Mouse (Mus musculus) spleen, postnatal 4 days (tissue): ENCODE data around the gene Stam.
A peak's percentile ranks its signal among the peaks of the same experiment; 100 is the strongest.

ENCODE experiments used
- DNase-seq, 2 experiments: peaks; one replicate each; pipeline ENCODE4 v3.0.0; 2022; ENCODE audit warnings: low spot score in 2 of 2

Stam gene

GRCm38 (mm10) chr2:14073362-14074220 is at the start of gene Stam:
Gene Stam, plus strand, starts transcription at chr2:14074098.
- DNase-seq: peak; percentile 87 to 96

- DNase-seq: no peak
These were observed 32.6 kb upstream of the Stam start for GRCm38 (mm10) chr2:14041249-14041648.

GRCm38 (mm10) chr2:14043011-14043410 is 30.9 kb upstream of the Stam start:
- DNase-seq: no peak

- DNase-seq: no peak
These were observed 30.2 kb upstream of the Stam start for GRCm38 (mm10) chr2:14043577-14044170.

GRCm38 (mm10) chr2:14048381-14048780 is 25.5 kb upstream of the Stam start:
- DNase-seq: peak in 1 of 2 experiments; percentile 50

GRCm38 (mm10) chr2:14048808-14049207 is 25.1 kb upstream of the Stam start:
- no peak for DNase-seq

- DNase-seq: no peak
These were observed 20.3 kb upstream of the Stam start for GRCm38 (mm10) chr2:14053618-14054017.

GRCm38 (mm10) chr2:14054163-14054562 is 19.7 kb upstream of the Stam start:
- DNase-seq: no peak

- no peak for DNase-seq
These were observed 19.2 kb upstream of the Stam start for GRCm38 (mm10) chr2:14054716-14055115.

- DNase-seq: peak; percentile 42 to 79
These were observed 18.7 kb upstream of the Stam start for GRCm38 (mm10) chr2:14055168-14055565.

- DNase-seq: peak; percentile 56 to 81
These were observed 18.1 kb upstream of the Stam start, which contains the start of gene Hacd1 for GRCm38 (mm10) chr2:14055566-14056331. Gene Hacd1, minus strand, starts transcription at chr2:14056135.

GRCm38 (mm10) chr2:14065704-14066650 is 7.9 kb upstream of the Stam start:
- DNase-seq: no peak

- no peak for DNase-seq
These were observed 4.9 kb upstream of the Stam start for GRCm38 (mm10) chr2:14069027-14069426.

- DNase-seq: no peak
These were observed 3.4 kb upstream of the Stam start for GRCm38 (mm10) chr2:14070466-14070865.

- no peak for DNase-seq
These were observed 913 bp upstream of the Stam start for GRCm38 (mm10) chr2:14073008-14073361.

- no peak for DNase-seq
These were observed 463 bp downstream of the Stam start for GRCm38 (mm10) chr2:14074221-14074901.

- peak in 1 of 2 experiments; percentile 22 for DNase-seq
These were observed 4.6 kb downstream of the Stam start for GRCm38 (mm10) chr2:14078527-14078926.

GRCm38 (mm10) chr2:14100533-14100932 is 26.6 kb downstream of the Stam start:
- no peak for DNase-seq

GRCm38 (mm10) chr2:14102603-14103002 is 28.7 kb downstream of the Stam start:
- DNase-seq: no peak

- no peak for DNase-seq
These were observed 30.0 kb downstream of the Stam start for GRCm38 (mm10) chr2:14103924-14104323.

- DNase-seq: no peak
These were observed 33.8 kb downstream of the Stam start for GRCm38 (mm10) chr2:14107673-14108072.
